Mouse (Mus musculus) kidney, embryonic 15.5 days (tissue): ENCODE measurements around the gene Atf2. TPM values are rescaled to one million over a fixed set of nuclear protein-coding genes. Genes with fewer than 3 reads are reported as not detected.

Experiments used
- polyA plus RNA-seq: library from polyadenylated mRNA; unstranded; fragments of >200 nt; fragmentation: Nextera tagmentation; extraction: Ambion mirVana; gene quantifications from 2 replicates; pipeline ENCODE4 v1.2.1, GENCODE M21; 2015

Gene Atf2
- polyA plus RNA-seq, 1 experiment from 2014 or later, result 72.9 TPM

Other genes with a start within 250 kb of the Atf2 start
- 15.1 and 19.0 TPM in 2 replicates for gene Chn1, start 117.3 kb downstream of the Atf2 start, polyA plus RNA-seq
- 1,335 and 1,460 TPM in 2 replicates for gene Atp5g3, start 18.7 kb upstream of the Atf2 start, polyA plus RNA-seq